Mouse (Mus musculus) adrenal gland, adult 18-20 months (tissue): Measurements from ENCODE around the gene Afdn. TPM values are rescaled to one million over a fixed set of nuclear protein-coding genes. Genes with fewer than 3 reads are reported as not detected.

Experiments used
- DNase-seq, 2 experiments: peaks; one replicate each; pipeline ENCODE4 v3.0.0; 2021 to 2022; ENCODE audit warnings: low spot score in 2 of 2
- long read RNA-seq, 2 experiments: library from polyadenylated mRNA; stranded (forward); transcript quantifications; one replicate each; pipeline ENCODE4 v2.0.0; 2021
- total RNA-seq, 2 experiments: library from RNA; stranded (reverse); gene quantifications; 1 replicate in 1 of 2; 2 replicates in 1 of 2; pipeline ENCODE4 v1.2.3; 2021

Gene Afdn
- 10 to 100 TPM; 62.4 to 68.4 TPM for total RNA-seq
- long read RNA-seq, experiment 1, partial matches to known transcripts, result 4 of 11 reads
- long read RNA-seq, experiment 1, other reads (novel, unspliced or antisense), result 7 of 11 reads
- long read RNA-seq, experiment 2, partial matches to known transcripts, result 22 of 27 reads
- long read RNA-seq, experiment 2, other reads (novel, unspliced or antisense), result 3 of 27 reads

GRCm38 (mm10) chr17:13759853-13760627 is at the start of gene Afdn:
TSS of gene Afdn (plus strand) at chr17:13760539.
- peak; percentile 80 to 84 for DNase-seq

DNA sequence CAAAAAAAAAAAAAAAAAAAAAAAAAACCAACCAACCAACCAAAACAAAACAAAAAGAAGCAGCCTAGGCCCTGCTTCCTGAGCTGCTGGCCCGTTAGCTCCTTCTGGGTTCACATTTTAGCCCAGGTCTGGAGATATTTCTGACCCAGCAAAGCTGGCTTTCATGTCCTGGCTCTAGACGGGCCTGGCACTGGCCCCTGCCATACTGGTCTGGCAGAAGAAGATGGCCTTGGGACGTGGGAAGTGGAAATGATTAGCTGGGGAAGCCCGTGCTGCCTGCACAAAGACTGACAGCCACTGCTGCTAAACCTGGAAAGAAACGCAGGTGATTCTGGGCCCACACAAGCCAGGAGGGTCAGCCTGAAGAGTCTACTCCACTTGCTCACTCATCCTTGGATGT is 49.2 kb upstream of the Afdn start:
- no peak for DNase-seq

- DNase-seq, result no peak
These were observed 48.2 kb upstream of the Afdn start for GRCm38 (mm10) chr17:13712116-13712515.

GRCm38 (mm10) chr17:13712518-13712917 is 47.8 kb upstream of the Afdn start:
- DNase-seq, result no peak

- DNase-seq, result no peak
These were observed 46.2 kb upstream of the Afdn start for GRCm38 (mm10) chr17:13714128-13714527.

DNA sequence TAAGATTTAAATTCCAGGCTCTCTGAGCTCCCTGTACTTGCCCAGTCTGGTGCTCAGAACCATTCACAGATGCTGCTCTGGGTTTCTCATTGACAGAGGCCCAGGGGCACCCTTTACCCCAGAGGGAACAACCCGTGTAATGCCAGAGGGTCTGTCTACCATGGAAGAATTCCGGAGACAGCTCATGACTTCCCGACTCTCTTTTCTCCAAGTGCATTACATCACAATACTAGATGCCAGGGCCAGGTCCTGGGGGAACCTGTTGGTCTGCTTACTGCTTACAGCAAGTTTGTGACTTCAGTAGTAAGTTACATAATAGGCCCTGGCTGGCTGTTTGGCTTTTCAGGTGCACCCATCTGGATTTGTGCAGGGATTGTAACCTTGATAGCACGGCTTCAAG is 45.7 kb upstream of the Afdn start:
- DNase-seq, result no peak

GRCm38 (mm10) chr17:13715511-13715910 is 44.8 kb upstream of the Afdn start:
- no peak for DNase-seq

- DNase-seq, result no peak
These were observed 44.0 kb upstream of the Afdn start for GRCm38 (mm10) chr17:13716336-13716735.

DNA sequence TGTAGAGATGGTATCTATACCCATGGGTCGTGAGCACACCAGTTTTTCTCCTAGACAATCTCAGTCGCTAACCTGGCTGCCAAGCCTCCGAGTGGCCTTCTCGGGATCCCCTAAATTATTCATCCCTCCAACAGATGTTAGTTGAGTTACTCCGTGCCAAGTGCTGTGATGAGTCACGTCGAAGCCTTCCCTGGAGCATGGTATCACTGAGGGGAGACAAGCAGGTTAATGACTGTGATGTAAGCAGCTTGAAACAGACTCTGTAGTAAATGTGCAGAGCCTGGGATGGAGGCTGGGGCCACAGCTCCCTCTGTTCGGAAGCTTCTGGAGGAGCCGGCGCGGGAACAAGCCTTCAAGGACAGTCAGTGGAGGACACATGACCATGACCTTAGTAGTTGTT is 42.9 kb upstream of the Afdn start:
- DNase-seq, result peak in 1 of 2 experiments; percentile 49

- DNase-seq, result no peak
These were observed 40.2 kb upstream of the Afdn start for GRCm38 (mm10) chr17:13720187-13720586.

DNA sequence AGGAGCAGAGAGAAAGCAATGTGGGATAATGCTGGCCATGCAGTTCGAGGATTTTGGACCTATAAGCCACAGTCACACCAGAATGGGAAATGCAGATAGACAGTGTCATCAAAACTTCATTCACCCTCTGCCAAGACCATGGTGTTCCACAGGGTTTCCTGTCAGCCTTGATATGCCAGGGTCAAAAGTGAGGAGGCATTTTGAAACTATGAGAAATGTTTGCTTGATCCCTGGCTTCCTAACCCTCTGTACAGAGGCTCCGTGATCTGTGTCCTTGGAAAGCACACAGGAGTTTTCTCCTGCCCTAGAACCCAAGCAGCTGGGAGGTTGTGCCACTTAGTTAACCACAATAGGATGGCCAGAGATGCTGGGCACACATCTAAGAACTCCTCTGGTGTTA is 39.0 kb upstream of the Afdn start:
- no peak for DNase-seq

DNA sequence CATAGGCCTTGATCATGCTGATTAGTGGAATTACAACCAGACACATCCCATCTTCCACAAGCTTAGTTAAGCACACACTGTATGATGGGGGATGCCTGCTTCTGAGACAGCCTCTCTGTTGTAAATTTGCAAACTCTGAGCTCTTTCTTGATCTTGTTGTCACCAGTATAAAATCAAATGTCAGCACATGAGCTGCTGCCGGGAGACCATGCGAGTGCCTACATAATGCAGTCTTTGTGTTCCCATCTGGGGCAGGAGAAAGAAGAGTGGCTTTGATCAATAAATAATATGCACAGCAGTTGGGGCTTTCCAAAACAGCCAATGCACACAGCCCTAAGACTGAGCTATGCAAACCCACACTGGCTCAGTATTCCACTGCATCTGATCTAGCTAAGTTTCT is 37.9 kb upstream of the Afdn start:
- no peak for DNase-seq

GRCm38 (mm10) chr17:13725004-13725550 is 35.3 kb upstream of the Afdn start:
- DNase-seq, result no peak

DNA sequence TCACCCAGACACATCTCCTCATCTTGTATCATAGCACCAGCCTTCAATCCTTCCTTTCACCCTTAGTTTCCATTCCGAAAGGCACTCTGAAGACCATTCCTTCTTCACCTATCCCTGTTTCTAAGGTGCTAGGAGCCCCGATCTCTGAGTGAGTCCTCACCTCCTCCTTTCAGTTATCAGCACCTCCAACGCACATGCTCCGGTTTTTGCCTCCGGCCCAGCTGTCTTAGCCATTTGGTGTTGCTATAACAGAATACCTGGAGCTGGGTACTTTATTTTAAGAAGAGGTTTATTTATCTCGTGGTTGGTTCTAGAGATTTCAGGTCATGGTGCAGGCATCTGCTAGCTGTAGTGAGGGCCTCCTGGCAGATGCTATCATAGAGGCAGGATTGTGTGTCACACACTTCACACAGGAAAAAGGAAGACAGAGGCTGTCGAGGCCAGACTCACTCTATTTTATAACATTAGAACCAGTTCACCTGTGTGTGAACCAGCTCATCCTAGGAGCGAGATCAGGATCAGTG is 33.4 kb upstream of the Afdn start:
- DNase-seq, result no peak

- DNase-seq, result no peak
These were observed 29.2 kb upstream of the Afdn start for GRCm38 (mm10) chr17:13730980-13731726.

DNA sequence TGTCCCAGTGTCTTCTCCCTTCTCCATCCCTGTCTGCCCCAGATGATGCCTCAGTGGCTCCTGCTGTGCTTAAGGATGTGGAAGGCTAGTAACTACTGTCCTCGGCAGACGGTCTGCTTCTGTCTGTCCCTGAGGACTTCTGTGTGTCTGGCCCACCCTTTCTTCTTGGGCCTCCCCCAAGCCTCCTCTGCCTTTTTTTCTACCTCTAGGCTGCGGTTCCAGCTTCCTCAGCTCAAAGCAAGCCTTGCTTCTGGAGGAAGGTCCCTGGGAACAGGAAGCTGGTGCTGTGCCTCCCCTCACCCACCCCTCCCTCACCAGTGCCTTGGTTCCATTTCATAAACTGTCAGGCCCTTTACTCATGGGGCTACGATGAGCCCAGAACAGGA is 28.6 kb upstream of the Afdn start:
- DNase-seq, result no peak

- DNase-seq, result no peak
These were observed 27.7 kb upstream of the Afdn start for GRCm38 (mm10) chr17:13732685-13733084.

DNA sequence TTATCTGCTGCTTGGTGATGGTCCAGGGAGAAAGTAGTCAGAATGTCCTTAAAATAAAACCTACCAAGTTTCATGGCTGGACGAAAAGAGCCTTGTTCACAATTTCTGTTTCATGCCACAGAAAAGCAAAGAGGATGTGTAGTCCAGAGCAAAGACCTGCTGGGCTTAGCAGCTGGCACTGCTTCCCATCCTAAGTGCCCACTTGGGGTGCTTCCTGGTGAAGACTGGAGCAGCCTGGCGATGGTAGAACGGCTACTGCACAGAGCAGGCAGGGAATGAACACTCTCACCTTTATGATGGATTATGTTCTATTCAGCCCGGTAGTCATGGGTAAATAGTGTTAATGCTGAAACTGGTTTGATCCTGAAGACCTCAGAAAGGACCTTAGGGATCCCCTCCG is 26.4 kb upstream of the Afdn start:
- no peak for DNase-seq

GRCm38 (mm10) chr17:13735057-13735456 is 25.3 kb upstream of the Afdn start:
- no peak for DNase-seq

DNA sequence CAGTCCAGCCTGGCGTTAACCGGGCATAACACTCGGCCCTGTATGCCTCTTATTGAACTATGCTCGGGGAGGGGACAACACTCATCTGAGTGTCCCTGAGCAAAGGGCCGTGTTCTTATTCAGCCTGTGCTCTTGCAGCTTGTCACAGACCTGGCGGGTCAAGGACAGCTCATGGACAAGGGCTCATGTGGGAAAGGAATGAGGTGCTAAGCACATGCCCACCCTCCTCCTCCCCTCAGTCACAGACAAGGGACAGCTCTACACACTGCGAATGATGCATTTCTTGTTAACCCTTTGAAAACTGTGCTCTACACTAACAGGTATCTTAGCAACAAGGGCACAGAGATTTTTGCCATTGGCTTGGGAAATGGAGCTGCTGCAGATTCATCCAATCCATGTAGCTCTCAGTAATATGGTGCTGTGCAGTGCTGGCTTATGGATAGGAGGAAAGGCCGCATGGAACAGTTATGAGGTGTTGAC is 24.5 kb upstream of the Afdn start:
- no peak for DNase-seq

GRCm38 (mm10) chr17:13737336-13737735 is 23.0 kb upstream of the Afdn start:
- DNase-seq, result no peak
